Mouse (Mus musculus): Measurements from ENCODE around the gene Chd4.

DNA sequence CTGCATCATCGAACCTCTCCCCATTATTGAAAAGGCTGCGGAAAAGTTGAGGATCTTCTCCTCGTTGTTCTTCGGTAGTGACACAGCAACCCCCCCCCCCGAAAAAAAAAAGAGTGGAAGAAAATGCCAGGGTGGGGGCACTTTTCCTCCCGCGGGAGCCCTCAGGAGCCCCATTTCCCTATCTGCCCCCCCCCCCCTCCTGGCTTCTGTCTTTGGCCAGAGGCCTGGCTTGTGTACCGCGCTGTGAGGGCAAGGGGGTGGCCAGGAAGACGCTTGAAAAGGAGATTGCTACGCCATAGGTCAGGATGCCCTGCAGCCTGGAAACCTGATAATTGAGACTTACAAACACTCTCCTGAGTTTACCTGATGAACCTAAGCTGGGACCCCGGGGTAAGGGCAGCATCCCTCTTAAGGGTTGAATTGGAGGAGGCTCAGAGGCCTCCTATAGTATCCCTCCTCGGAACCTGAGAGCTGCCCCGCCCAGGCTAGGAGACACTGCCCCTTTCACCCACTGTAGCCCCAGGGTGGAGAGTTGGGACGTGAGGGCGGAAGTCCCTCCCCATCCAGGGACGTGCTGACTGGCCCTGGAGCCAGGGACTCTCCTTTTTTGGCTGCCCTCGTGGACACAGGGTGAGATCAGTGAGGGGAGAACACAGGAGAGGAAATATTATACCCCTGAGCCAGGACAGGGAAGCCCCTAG lies 70.4 kb downstream of the Chd4 start, which contains the start of gene Gapdh:
- no peak for TF ChIP-seq CTCF (conservative IDR thresholded peaks at IDR 0.05; ENCODE audit: low read length)
- no peak for TF ChIP-seq NANOG (IDR thresholded peaks at IDR 0.05; ENCODE audit: borderline replicate concordance, low read length)
